Mouse (Mus musculus) hindbrain, embryonic 10.5 days (tissue): ENCODE data around the gene Golt1b. TPM values are rescaled to one million over a fixed set of nuclear protein-coding genes. Genes with fewer than 3 reads are reported as not detected.

Experiments
- DNase-seq: peaks from one replicate; pipeline ENCODE4 v3.0.0-alpha.2; 2017; ENCODE audit warnings: low spot score
- H3K27ac ChIP-seq: fragments of 300-500 bp; sonication (generic); 2 replicates; pipeline ENCODE4 v1.5.1; 2016; ENCODE audit warnings: mild to moderate bottlenecking, moderate library complexity
- H3K27me3 ChIP-seq: fragments of 300-500 bp; sonication (generic); 2 replicates; pipeline ENCODE4 v1.6.1; 2016; ENCODE audit warnings: mild to moderate bottlenecking; ENCODE audit not compliant: poor library complexity, insufficient read depth, severe bottlenecking
- H3K36me3 ChIP-seq: fragments of 300-500 bp; sonication (generic); 2 replicates; pipeline ENCODE4 v1.6.1; 2016; ENCODE audit warnings: mild to moderate bottlenecking, moderate library complexity
- H3K4me1 ChIP-seq: fragments of 300-500 bp; sonication (generic); replicated peaks from 2 replicates; pipeline ENCODE4 v1.6.1; 2016; ENCODE audit warnings: mild to moderate bottlenecking
- H3K4me3 ChIP-seq: fragments of 300-500 bp; sonication (generic); 2 replicates; pipeline ENCODE4 v1.5.1; 2016; ENCODE audit warnings: mild to moderate bottlenecking, moderate library complexity
- H3K9me3 ChIP-seq: fragments of 300-500 bp; sonication (generic); 2 replicates; pipeline ENCODE4 v1.6.1; 2016; ENCODE audit warnings: mild to moderate bottlenecking, moderate library complexity
- WGBS: fragments of 180-500 bp; shearing (Covaris S2); methylation state at CpG from one replicate; pipeline ENCODE4 v1.1.7; 2016; 5-methylcytosine and 5-hydroxymethylcytosine counted together
- polyA plus RNA-seq: library from polyadenylated mRNA; unstranded; fragments of >200 nt; fragmentation: Nextera tagmentation; extraction: Ambion mirVana; gene quantifications from 2 replicates; pipeline ENCODE4 v1.2.1, GENCODE M21; 2016

Golt1b gene
- polyA plus RNA-seq, 1 experiment from 2014 or later, result 100 TPM

- no peak overlapping the region for H3K27ac ChIP-seq
- no peaks in the 10 kb centered on the region for H3K27me3 ChIP-seq
- no peak overlapping the region for H3K4me3 ChIP-seq
- no peak for DNase-seq
- no peaks in the 10 kb centered on the region for H3K9me3 ChIP-seq
- WGBS, result 92% methylated on average over 8 of the region's 8 CpGs
- H3K4me1 ChIP-seq, result no peaks in the 10 kb centered on the region
- peaks cover 95% of the 10 kb centered on the region for H3K36me3 ChIP-seq
Measured at GRCm38 (mm10) chr6:142365742-142366472, 21.1 kb upstream of the Golt1b start.

GRCm38 (mm10) chr6:142366473-142367018 is 20.5 kb upstream of the Golt1b start:
- 93% methylated on average over 10 of the region's 10 CpGs for WGBS
- no peaks in the 10 kb centered on the region for H3K4me1 ChIP-seq
- no peak overlapping the region for H3K4me3 ChIP-seq
- H3K9me3 ChIP-seq, result no peaks in the 10 kb centered on the region
- DNase-seq, result no peak
- peaks cover 92% of the 10 kb centered on the region for H3K36me3 ChIP-seq
- no peaks in the 10 kb centered on the region for H3K27me3 ChIP-seq
- no peak overlapping the region for H3K27ac ChIP-seq

- no peak for DNase-seq
- Histone ChIP-seq H3K9me3 (no peaks in the 10 kb centered on the region), H3K27me3 (no peaks in the 10 kb centered on the region), H3K4me3 (no peak overlapping the region), H3K27ac (no peak overlapping the region), H3K4me1 (no peaks in the 10 kb centered on the region), H3K36me3 (peaks cover 92% of the 10 kb centered on the region)
- WGBS, result 94% methylated on average over 3 of the region's 3 CpGs
Measured at GRCm38 (mm10) chr6:142367565-142367964, 19.5 kb upstream of the Golt1b start.

GRCm38 (mm10) chr6:142369568-142369967 is 17.5 kb upstream of the Golt1b start:
- Histone ChIP-seq H3K27ac (no peak overlapping the region), H3K27me3 (no peaks in the 10 kb centered on the region), H3K9me3 (no peaks in the 10 kb centered on the region), H3K4me3 (no peak overlapping the region), H3K4me1 (no peaks in the 10 kb centered on the region), H3K36me3 (peaks cover 93% of the 10 kb centered on the region)
- WGBS, result 86% methylated on average over 3 of the region's 3 CpGs
- DNase-seq, result no peak

- no peak for DNase-seq
- no peak overlapping the region for H3K4me3 ChIP-seq
- H3K4me1 ChIP-seq, result no peaks in the 10 kb centered on the region
- WGBS, result 80% methylated on average over 1 of the region's 1 CpGs
- no peaks in the 10 kb centered on the region for H3K27me3 ChIP-seq
- no peak overlapping the region for H3K27ac ChIP-seq
- no peaks in the 10 kb centered on the region for H3K9me3 ChIP-seq
- H3K36me3 ChIP-seq, result peaks cover 49% of the 10 kb centered on the region
Measured at GRCm38 (mm10) chr6:142377081-142377480, 9.9 kb upstream of the Golt1b start.

- peaks cover 33% of the 10 kb centered on the region for H3K36me3 ChIP-seq
- H3K9me3 ChIP-seq, result no peaks in the 10 kb centered on the region
- no peaks in the 10 kb centered on the region for H3K27me3 ChIP-seq
- H3K27ac ChIP-seq, result no peak overlapping the region
- no peak overlapping the region for H3K4me3 ChIP-seq
- H3K4me1 ChIP-seq, result no peaks in the 10 kb centered on the region
- no peak for DNase-seq
- WGBS, result 92% methylated on average over 8 of the region's 8 CpGs
Measured at GRCm38 (mm10) chr6:142378576-142379330, 8.3 kb upstream of the Golt1b start.

GRCm38 (mm10) chr6:142379961-142380360 is 7.1 kb upstream of the Golt1b start:
- H3K27ac ChIP-seq, result no peak overlapping the region
- no peaks in the 10 kb centered on the region for H3K4me1 ChIP-seq
- DNase-seq, result no peak
- H3K27me3 ChIP-seq, result no peaks in the 10 kb centered on the region
- H3K36me3 ChIP-seq, result peaks cover 21% of the 10 kb centered on the region
- 94% methylated on average over 6 of the region's 6 CpGs for WGBS
- no peaks in the 10 kb centered on the region for H3K9me3 ChIP-seq
- H3K4me3 ChIP-seq, result no peak overlapping the region

- no peak for DNase-seq
- Histone ChIP-seq H3K27ac (no peak overlapping the region), H3K27me3 (no peaks in the 10 kb centered on the region), H3K36me3 (peaks cover 5% of the 10 kb centered on the region), H3K9me3 (no peaks in the 10 kb centered on the region), H3K4me1 (peaks cover 8% of the 10 kb centered on the region), H3K4me3 (no peak overlapping the region)
- WGBS, result 92% methylated on average over 7 of the region's 7 CpGs
Measured at GRCm38 (mm10) chr6:142381615-142382014, 5.4 kb upstream of the Golt1b start.

GRCm38 (mm10) chr6:142384521-142384920 is 2.5 kb upstream of the Golt1b start:
- Histone ChIP-seq H3K4me1 (peaks cover 23% of the 10 kb centered on the region), H3K9me3 (no peaks in the 10 kb centered on the region), H3K27ac (no peak overlapping the region), H3K4me3 (no peak overlapping the region), H3K27me3 (no peaks in the 10 kb centered on the region), H3K36me3 (no peaks in the 10 kb centered on the region)
- 90% methylated on average over 9 of the region's 9 CpGs for WGBS
- DNase-seq, result no peak

GRCm38 (mm10) chr6:142386285-142387010 is 573 bp upstream of the Golt1b start:
- no peak for DNase-seq
- Histone ChIP-seq H3K27ac (peak overlapping the region; percentile 91), H3K4me3 (peak overlapping the region; percentile 99), H3K27me3 (no peaks in the 10 kb centered on the region), H3K9me3 (no peaks in the 10 kb centered on the region), H3K4me1 (peaks cover 23% of the 10 kb centered on the region), H3K36me3 (0 out of 2 replicates have a peak, but pooled peaks cover 4% of the 10 kb centered on the region)
- WGBS, result 6% methylated on average over 31 of the region's 31 CpGs

GRCm38 (mm10) chr6:142387755-142388271 is 792 bp downstream of the Golt1b start:
- no peak for DNase-seq
- peak overlapping the region; percentile 99 for H3K4me3 ChIP-seq
- peak overlapping the region; percentile 91 for H3K27ac ChIP-seq
- H3K9me3 ChIP-seq, result no peaks in the 10 kb centered on the region
- H3K4me1 ChIP-seq, result peaks cover 23% of the 10 kb centered on the region
- no peaks in the 10 kb centered on the region for H3K27me3 ChIP-seq
- peaks cover 5% of the 10 kb centered on the region for H3K36me3 ChIP-seq
- WGBS, result 25% methylated on average over 8 of the region's 8 CpGs

GRCm38 (mm10) chr6:142389101-142389500 is 2.1 kb downstream of the Golt1b start:
- DNase-seq, result no peak
- Histone ChIP-seq H3K36me3 (peaks cover 18% of the 10 kb centered on the region), H3K4me3 (no peak overlapping the region), H3K4me1 (peaks cover 23% of the 10 kb centered on the region), H3K9me3 (no peaks in the 10 kb centered on the region), H3K27ac (no peak overlapping the region), H3K27me3 (no peaks in the 10 kb centered on the region)
- 86% methylated on average over 2 of the region's 2 CpGs for WGBS
